Mouse (Mus musculus) heart, adult 8-10 months (tissue): ENCODE measurements around the gene Bfsp2. TPM values are rescaled to one million over a fixed set of nuclear protein-coding genes. Genes with fewer than 3 reads are reported as not detected.

Source experiments
- DNase-seq: peaks from one replicate; pipeline ENCODE4 v3.0.0; 2022; ENCODE audit warnings: low spot score
- total RNA-seq, 4 experiments: library from RNA; stranded (reverse); gene quantifications; 2 replicates each; pipeline ENCODE4 v1.2.4; 2022

Bfsp2 gene
- 1 to 10 TPM in 1 of 4 experiments, under 1 TPM in 3; 0.72 to 1.3 (median 0.74) TPM for total RNA-seq

GRCm38 (mm10) chr9:103480044-103480576 is at the start of gene Bfsp2:
Gene Bfsp2 (minus strand): TSS chr9:103480420.
- DNase-seq = no peak

GRCm38 (mm10) chr9:103525041-103525537 is 44.9 kb upstream of the Bfsp2 start:
- no peak for DNase-seq

- DNase-seq = no peak
Observed at GRCm38 (mm10) chr9:103524600-103524999, 44.4 kb upstream of the Bfsp2 start.

GRCm38 (mm10) chr9:103523742-103524403 is 43.7 kb upstream of the Bfsp2 start:
- no peak for DNase-seq

- DNase-seq = no peak
Observed at GRCm38 (mm10) chr9:103523008-103523407, 42.8 kb upstream of the Bfsp2 start.

- DNase-seq = no peak
Observed at GRCm38 (mm10) chr9:103513884-103514283, 33.7 kb upstream of the Bfsp2 start.

- no peak for DNase-seq
Observed at GRCm38 (mm10) chr9:103512257-103512656, 32.0 kb upstream of the Bfsp2 start.

- DNase-seq = no peak
Observed at GRCm38 (mm10) chr9:103506968-103507584, 26.9 kb upstream of the Bfsp2 start.

GRCm38 (mm10) chr9:103505067-103505466 is 24.8 kb upstream of the Bfsp2 start:
- no peak for DNase-seq

- no peak for DNase-seq
Observed at GRCm38 (mm10) chr9:103504646-103505045, 24.4 kb upstream of the Bfsp2 start.

GRCm38 (mm10) chr9:103503586-103504298 is 23.5 kb upstream of the Bfsp2 start:
- DNase-seq = no peak

- DNase-seq = no peak
Observed at GRCm38 (mm10) chr9:103502655-103503054, 22.4 kb upstream of the Bfsp2 start.

- DNase-seq = no peak
Observed at GRCm38 (mm10) chr9:103501861-103502364, 21.7 kb upstream of the Bfsp2 start.

- DNase-seq = no peak
Observed at GRCm38 (mm10) chr9:103499366-103499765, 19.1 kb upstream of the Bfsp2 start.

GRCm38 (mm10) chr9:103498699-103499098 is 18.5 kb upstream of the Bfsp2 start:
- no peak for DNase-seq

GRCm38 (mm10) chr9:103495391-103495790 is 15.2 kb upstream of the Bfsp2 start:
- DNase-seq = no peak

- DNase-seq = peak; percentile 73
Observed at GRCm38 (mm10) chr9:103494346-103495020, 14.3 kb upstream of the Bfsp2 start.

GRCm38 (mm10) chr9:103491985-103492384 is 11.8 kb upstream of the Bfsp2 start:
- DNase-seq = no peak

GRCm38 (mm10) chr9:103490439-103490838 is 10.2 kb upstream of the Bfsp2 start:
- peak; percentile 67 for DNase-seq

- no peak for DNase-seq
Observed at GRCm38 (mm10) chr9:103489883-103490282, 9.7 kb upstream of the Bfsp2 start.

- DNase-seq = peak; percentile 12
Observed at GRCm38 (mm10) chr9:103489096-103489495, 8.9 kb upstream of the Bfsp2 start.
